Mouse (Mus musculus) thymus, postnatal 0 days (tissue): Measurements from ENCODE around the gene Tmem18. TPM values are rescaled to one million over a fixed set of nuclear protein-coding genes. Genes with fewer than 3 reads are reported as not detected.

Source experiments
- microRNA-seq: library from miRNA; unstranded; fragments of <30 nt; microRNA quantifications from one replicate; pipeline ENCODE4, GENCODE M21; 2016; ENCODE audit warnings: borderline number of aligned reads
- polyA plus RNA-seq: library from polyadenylated mRNA; unstranded; fragments of >200 nt; fragmentation: Nextera tagmentation; extraction: Ambion mirVana; gene quantifications from 2 replicates; pipeline ENCODE4 v1.2.1, GENCODE M21; 2015

Tmem18 gene
- polyA plus RNA-seq, 1 experiment from 2014 or later = 27.7 TPM

Small RNA genes within 50 kb of the gene (microRNA-seq; reads per million reads assigned to microRNA genes)
- gene Gm25243 = not detected

Other genes starting within 250 kb of the Tmem18 start
- 0.53 TPM in 1 of 2 replicates, not detected in the other for gene Sntg2, start 211.1 kb upstream of the Tmem18 start, polyA plus RNA-seq